Mouse (Mus musculus) midbrain, postnatal 0 days (tissue): ENCODE measurements around the gene Phf20. TPM values are rescaled to one million over a fixed set of nuclear protein-coding genes. Genes with fewer than 3 reads are reported as not detected.

Experiments used
- ATAC-seq: fragments of 200-750 bp; cut with Nextera tagmentation; 2 replicates; pipeline ENCODE4 v1.8.0; 2017; ENCODE audit warnings: moderate number of reproducible peaks, mild to moderate bottlenecking, moderate TSS enrichment, moderate library complexity; ENCODE audit not compliant: low FRiP score
- DNase-seq: peaks from one replicate; pipeline ENCODE4 v3.0.0-alpha.2; 2015; ENCODE audit warnings: low spot score
- H3K27ac ChIP-seq: fragments of 300-500 bp; sonication (generic); 2 replicates; pipeline ENCODE4 v1.5.1; 2014; ENCODE audit warnings: low read depth, mild to moderate bottlenecking, low read length, mixed read lengths
- H3K27me3 ChIP-seq: fragments of 300-500 bp; sonication (generic); 2 replicates; pipeline ENCODE4 v1.6.1; 2014; ENCODE audit warnings: low read length, control low read depth, mixed read lengths; ENCODE audit not compliant: insufficient read depth
- H3K36me3 ChIP-seq: fragments of 300-500 bp; sonication (generic); 2 replicates; pipeline ENCODE4 v1.6.1; 2014; ENCODE audit warnings: low read length, control low read depth, mixed read lengths; ENCODE audit not compliant: insufficient read depth
- H3K4me1 ChIP-seq: fragments of 300-500 bp; sonication (generic); 2 replicates; pipeline ENCODE4 v1.6.1; 2014; ENCODE audit warnings: mild to moderate bottlenecking, control low read depth, antibody characterized with exemption, low read length, mixed read lengths; ENCODE audit not compliant: insufficient read depth
- H3K4me2 ChIP-seq: fragments of 300-500 bp; sonication (generic); 2 replicates; pipeline ENCODE4 v1.6.1; 2014; ENCODE audit warnings: low read depth, mild to moderate bottlenecking, low read length, mixed read lengths; ENCODE audit not compliant: poor library complexity, severe bottlenecking
- H3K4me3 ChIP-seq: fragments of 300-500 bp; sonication (generic); 2 replicates; pipeline ENCODE4 v1.5.1; 2014; ENCODE audit warnings: low read depth, mild to moderate bottlenecking, low read length, moderate library complexity
- H3K9ac ChIP-seq: fragments of 300-500 bp; sonication (generic); replicated peaks from 2 replicates; pipeline ENCODE4 v1.6.1; 2014; ENCODE audit warnings: mild to moderate bottlenecking, low read length, moderate library complexity, mixed read lengths; ENCODE audit not compliant: poor library complexity, severe bottlenecking
- H3K9me3 ChIP-seq: fragments of 300-500 bp; sonication (generic); 2 replicates; pipeline ENCODE4 v1.6.1; 2016; ENCODE audit warnings: low read length, control low read depth
- CTCF ChIP-seq: IDR thresholded peaks from 2 replicates; pipeline ENCODE4 v1.5.1; 2016; ENCODE audit warnings: antibody characterized with exemption, mild to moderate bottlenecking
- WGBS: fragments of 180-500 bp; shearing (Covaris S2); extraction: QIAGEN DNeasy Blood & Tissue Kit; methylation state at CpG from one replicate; pipeline ENCODE4 v1.1.7; 2014; 5-methylcytosine and 5-hydroxymethylcytosine counted together
- polyA plus RNA-seq: library from polyadenylated mRNA; unstranded; fragments of >200 nt; fragmentation: Nextera tagmentation; extraction: Ambion mirVana; gene quantifications from 2 replicates; pipeline ENCODE4 v1.2.1, GENCODE M21; 2015
- total RNA-seq: library from RNA; depleted of rRNA; stranded (reverse); fragments of >200 nt; gene quantifications from 2 replicates; pipeline ENCODE4 v1.2.3, GENCODE M21; 2014

Phf20 gene
- total and polyA plus RNA-seq, 2 experiments from 2014 or later, result 27.6 to 116 TPM

DNA sequence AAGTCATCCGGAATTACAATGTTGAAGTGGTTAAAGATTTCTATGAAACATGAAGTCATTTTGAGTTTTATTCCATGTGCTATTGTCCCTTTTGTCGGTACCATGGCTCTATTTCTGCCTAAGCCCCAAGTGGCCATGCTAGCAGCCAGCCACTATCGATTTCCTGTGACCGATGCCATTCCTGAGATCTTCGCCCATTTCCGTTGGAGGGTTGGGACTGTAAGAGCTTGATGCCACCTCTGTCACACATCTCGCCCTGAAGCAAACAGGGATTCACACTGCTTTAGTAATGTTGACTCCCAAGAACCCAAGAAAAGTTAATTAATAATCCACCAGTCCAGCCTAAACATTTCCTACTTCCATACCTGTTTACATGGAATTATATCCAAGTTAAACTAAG is 18.6 kb upstream of the Phf20 start:
- H3K4me1 ChIP-seq, result no peaks in the 10 kb centered on the region
- ATAC-seq, result no peak
- H3K27me3 ChIP-seq, result no peaks in the 10 kb centered on the region
- no peaks in the 10 kb centered on the region for H3K9me3 ChIP-seq
- H3K4me3 ChIP-seq, result peak overlapping the region; percentile 100; the same call in 1 of the 2 replicates
- 57% methylated on average over 7 of the region's 7 CpGs for WGBS
- no peak for TF ChIP-seq CTCF
- no peak overlapping the region for H3K27ac ChIP-seq
- DNase-seq, result no peak
- H3K4me2 ChIP-seq, result peak overlapping the region; percentile 64; the same call in 1 of the 2 replicates
- H3K9ac ChIP-seq, result no peak overlapping the region
- peaks cover 13% of the 10 kb centered on the region; the same call in 1 of the 2 replicates for H3K36me3 ChIP-seq

GRCm38 (mm10) chr2:156179046-156179795 is 17.0 kb upstream of the Phf20 start:
- TF ChIP-seq CTCF, result peak; percentile 20; the same call in 1 of the 2 replicates
- WGBS, result 2% methylated on average over 43 of the region's 47 CpGs
- Histone ChIP-seq H3K27ac (peak overlapping the region; percentile 100), H3K4me3 (peak overlapping the region; percentile 100), H3K4me1 (no peaks in the 10 kb centered on the region), H3K27me3 (no peaks in the 10 kb centered on the region), H3K9ac (peak overlapping the region; percentile 100), H3K9me3 (no peaks in the 10 kb centered on the region), H3K4me2 (peak overlapping the region; percentile 64), H3K36me3 (peaks cover 6% of the 10 kb centered on the region; the same call in 1 of the 2 replicates)
- DNase-seq (peak; percentile 85), ATAC-seq (peak; percentile 56)

GRCm38 (mm10) chr2:156179796-156180093 is 16.5 kb upstream of the Phf20 start:
- Histone ChIP-seq H3K4me2 (no peak overlapping the region), H3K4me3 (peak overlapping the region; percentile 100), H3K27me3 (no peaks in the 10 kb centered on the region), H3K4me1 (no peaks in the 10 kb centered on the region), H3K9ac (peak overlapping the region; percentile 100), H3K27ac (peak overlapping the region; percentile 100), H3K9me3 (no peaks in the 10 kb centered on the region), H3K36me3 (peaks cover 6% of the 10 kb centered on the region; the same call in 1 of the 2 replicates)
- peak; percentile 10 for ATAC-seq
- WGBS, result under 1% methylated on average over 37 of the region's 41 CpGs
- TF ChIP-seq CTCF, result no peak
- no peak for DNase-seq

DNA sequence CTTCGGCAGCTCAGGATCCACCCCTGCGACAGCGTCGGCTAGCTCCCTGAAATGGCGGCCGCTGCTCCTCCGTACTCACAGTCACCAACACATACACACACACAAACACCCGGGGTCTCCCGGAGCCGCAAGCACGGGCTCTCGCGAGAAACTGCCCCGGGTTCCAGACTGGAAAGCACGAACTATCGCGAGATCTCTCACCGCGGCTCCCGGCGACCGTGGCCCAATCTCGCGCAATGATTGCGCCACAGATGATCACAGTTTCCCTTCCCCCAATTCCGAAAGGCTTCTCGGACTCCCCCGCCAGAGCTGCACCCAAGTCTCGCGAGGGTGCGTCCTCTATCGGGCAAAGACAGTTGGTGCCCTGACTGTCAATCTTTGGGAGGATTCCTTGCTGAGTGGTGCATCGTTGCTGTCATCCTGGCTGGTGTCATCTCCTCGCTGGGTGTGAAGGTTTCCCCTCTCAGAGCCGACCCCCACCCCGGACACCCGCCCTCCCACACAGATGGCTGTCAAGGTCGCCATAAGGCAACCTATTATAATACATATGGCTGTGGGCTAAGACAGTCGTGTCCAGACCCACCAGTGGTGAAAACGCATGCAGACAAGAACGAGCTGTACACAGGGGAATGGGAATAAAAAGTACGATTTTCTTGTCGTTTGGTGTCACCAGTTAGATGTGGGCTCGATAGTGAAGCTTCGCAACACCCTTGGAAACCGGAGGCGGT is 16.0 kb upstream of the Phf20 start, which contains the start of gene Rbm39:
TSS of gene Rbm39 (minus strand) at position 145 of the 728 bp plus-strand sequence.
- no peaks in the 10 kb centered on the region for H3K27me3 ChIP-seq
- H3K4me2 ChIP-seq, result peak within 1 kb of the TSS; percentile 64
- under 1% methylated on average over 47 of the region's 47 CpGs for WGBS
- H3K27ac ChIP-seq, result peak within 1 kb of the TSS; percentile 100
- peak; percentile 96 for ATAC-seq
- no peaks in the 10 kb centered on the region for H3K4me1 ChIP-seq
- H3K9ac ChIP-seq, result peak within 1 kb of the TSS; percentile 100
- peak within 1 kb of the TSS; percentile 100 for H3K4me3 ChIP-seq
- no peaks in the 10 kb centered on the region for H3K9me3 ChIP-seq
- peaks cover 6% of the 10 kb centered on the region; the same call in 1 of the 2 replicates for H3K36me3 ChIP-seq
- peak; percentile 73 for TF ChIP-seq CTCF
- DNase-seq, result peak; percentile 100

DNA sequence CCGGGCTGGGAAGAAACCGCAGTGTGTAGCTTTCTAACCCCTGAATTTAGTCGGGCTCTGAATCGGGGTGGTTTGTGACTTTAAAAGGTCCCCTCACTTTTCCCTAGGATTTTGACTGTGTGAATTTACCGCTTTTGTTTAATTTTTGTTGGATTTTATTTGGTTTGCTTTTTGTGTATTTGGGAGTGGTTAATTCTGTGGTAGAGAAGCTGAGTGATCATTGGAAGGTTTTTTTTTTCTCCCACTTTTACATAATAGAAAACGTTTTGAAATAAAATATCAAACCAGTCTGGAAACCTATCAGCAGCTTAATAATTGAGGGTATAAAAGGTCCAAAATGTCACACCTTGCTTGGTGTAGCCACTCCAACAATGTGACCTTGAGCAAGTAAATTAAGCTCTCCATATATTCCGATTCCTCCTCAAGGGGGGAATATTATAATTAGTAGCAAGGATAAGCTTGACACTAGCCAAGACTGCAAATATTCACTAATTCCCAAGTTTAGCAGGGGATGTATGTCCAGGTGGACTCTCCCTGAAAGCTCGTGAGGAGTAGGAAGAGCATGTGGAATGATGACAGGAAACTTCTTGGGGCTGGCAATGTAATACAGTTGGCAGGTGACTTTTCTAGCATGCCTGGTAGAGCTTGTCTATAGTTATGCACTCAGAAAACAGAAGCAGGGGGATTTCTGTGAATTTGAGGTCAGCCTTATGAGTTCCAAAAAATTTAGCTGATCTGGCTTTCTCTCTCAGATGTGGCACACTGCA is 15.3 kb upstream of the Phf20 start:
- H3K9me3 ChIP-seq, result no peaks in the 10 kb centered on the region
- H3K4me1 ChIP-seq, result no peaks in the 10 kb centered on the region
- 6% methylated on average over 8 of the region's 8 CpGs for WGBS
- H3K4me2 ChIP-seq, result peak overlapping the region; percentile 45
- peak overlapping the region; percentile 100 for H3K4me3 ChIP-seq
- no peak for DNase-seq
- peak overlapping the region; percentile 80 for H3K27ac ChIP-seq
- peaks cover 6% of the 10 kb centered on the region; the same call in 1 of the 2 replicates for H3K36me3 ChIP-seq
- no peaks in the 10 kb centered on the region for H3K27me3 ChIP-seq
- no peak for ATAC-seq
- H3K9ac ChIP-seq, result peak overlapping the region; percentile 44
- no peak for TF ChIP-seq CTCF
